Mouse (Mus musculus): ENCODE data around the gene Gm44511.

DNA sequence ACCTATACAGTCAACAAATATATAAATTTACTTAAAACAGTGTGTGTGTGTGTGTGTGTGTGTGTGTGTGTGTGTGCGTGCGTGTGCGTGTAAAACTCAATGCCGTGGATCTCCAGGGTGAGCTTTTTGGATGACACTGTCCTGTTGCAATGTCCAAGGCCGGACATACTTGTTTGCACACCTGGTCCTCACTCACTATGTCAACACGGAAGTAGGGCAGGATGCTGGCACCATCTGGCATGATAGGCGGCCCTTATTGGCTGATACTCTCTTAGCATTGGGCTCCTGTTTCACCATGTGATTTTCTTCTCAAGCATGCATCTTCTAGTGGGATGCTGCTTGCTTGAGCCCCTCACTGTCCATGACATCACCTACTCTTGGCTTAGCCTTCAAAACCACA lies 13.8 kb upstream of the Gm44511 start:
- TF ChIP-seq CTCF (IDR thresholded peaks at IDR 0.05; ENCODE audit: low read depth, low read length) (no peak), POLR2AphosphoS5 (IDR thresholded peaks at IDR 0.05; ENCODE audit: insufficient replicate concordance, low read depth, low read length) (no peak)
